Mouse (Mus musculus) stomach, postnatal 0 days (tissue): ENCODE data around the gene Pde4b.

Experiments used
- CTCF ChIP-seq: IDR thresholded peaks from 2 replicates; pipeline ENCODE4 v1.5.1; 2016; ENCODE audit warnings: antibody characterized with exemption, low read depth, mild to moderate bottlenecking, moderate library complexity
- EP300 ChIP-seq: optimal IDR thresholded peaks from 2 replicates; pipeline ENCODE3; 2016; ENCODE audit warnings: antibody characterized with exemption

DNA sequence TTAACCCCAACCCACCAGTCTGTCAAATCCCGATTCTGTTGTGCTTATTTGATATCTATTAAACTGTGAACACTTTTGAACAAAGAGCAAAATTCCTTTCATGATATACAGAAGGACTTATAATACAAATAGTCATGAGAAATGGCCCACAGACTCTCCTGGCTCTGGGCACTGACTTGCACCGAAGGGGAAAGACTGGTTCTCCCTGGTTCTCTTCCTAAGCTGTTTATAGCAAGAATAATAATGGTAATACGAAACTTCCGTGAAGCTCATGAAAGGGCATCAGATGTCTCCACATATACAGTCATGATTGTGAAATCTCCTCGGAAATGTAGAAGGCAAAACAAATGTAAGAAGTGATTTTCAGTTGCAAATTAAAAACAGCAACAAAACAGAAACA lies 287.3 kb downstream of the Pde4b start:
- TF ChIP-seq CTCF (no peak), EP300 (no peak)
